ENCODE assay signal across 19 mouse cellular contexts in genomic region chr15:100715399-100715993, GRCm38 (mm10).
"Had no signal": no experiment of that assay in that cellular context is flagged by ENCODE, and none has a peak within 500 bp of the region (broad histone marks: within the 10 kb centered on the region; RNA-seq: fewer than 3 reads in every experiment).

No protein-coding gene starts in this region.

- ATAC-seq: intestine, embryonic 15.5 days; liver, embryonic 12.5 days; midbrain, embryonic 15.5 days had no signal

- H3K9me3 ChIP-seq: intestine, embryonic 15.5 days; limb, embryonic 10.5 days; limb, embryonic 13.5 days; liver, embryonic 12.5 days; liver, embryonic 15.5 days; lung, embryonic 15.5 days; midbrain, embryonic 15.5 days; neural tube, embryonic 13.5 days had no signal

- H3K4me1 ChIP-seq: intestine, embryonic 15.5 days; limb, embryonic 13.5 days; liver, embryonic 12.5 days; liver, embryonic 15.5 days; lung, embryonic 15.5 days; midbrain, embryonic 15.5 days; neural tube, embryonic 13.5 days had no signal

- H3K27me3 ChIP-seq: intestine, embryonic 15.5 days; limb, embryonic 13.5 days; liver, embryonic 15.5 days; lung, embryonic 15.5 days; midbrain, embryonic 15.5 days; neural tube, embryonic 13.5 days had no signal

- H3K4me3 ChIP-seq: intestine, embryonic 15.5 days; layer of hippocampus, adult 2 months; limb, embryonic 10.5 days; limb, embryonic 13.5 days; liver, embryonic 12.5 days; liver, embryonic 15.5 days; lung, embryonic 15.5 days; megakaryocyte, embryonic 14.5 days; midbrain, embryonic 15.5 days; neural tube, embryonic 13.5 days had no signal

- DNase-seq: layer of hippocampus, adult 9-11 months; liver; lung, adult 18-20 months; lung, postnatal 10 days; lung, postnatal 36 days; thymus, adult 2 months; thymus, postnatal 14 days; thymus, postnatal 4 days had no signal

- H3K4me2 ChIP-seq: intestine, embryonic 15.5 days; limb, embryonic 13.5 days; liver, embryonic 12.5 days; liver, embryonic 15.5 days; lung, embryonic 15.5 days; midbrain, embryonic 11.5 days; midbrain, embryonic 15.5 days; neural tube, embryonic 13.5 days had no signal

- H3K27ac ChIP-seq: intestine, embryonic 15.5 days; layer of hippocampus, adult 2 months; limb, embryonic 10.5 days; limb, embryonic 13.5 days; liver, embryonic 12.5 days; liver, embryonic 15.5 days; lung, embryonic 15.5 days; midbrain, embryonic 15.5 days; neural tube, embryonic 13.5 days had no signal

- H3K9ac ChIP-seq: intestine, embryonic 15.5 days; limb, embryonic 13.5 days; liver, embryonic 12.5 days; liver, embryonic 15.5 days; lung, embryonic 15.5 days; midbrain, embryonic 15.5 days; neural tube, embryonic 13.5 days had no signal

- H3K36me3 ChIP-seq: limb, embryonic 10.5 days; limb, embryonic 13.5 days; liver, embryonic 12.5 days; liver, embryonic 15.5 days; lung, embryonic 15.5 days; midbrain, embryonic 15.5 days; neural tube, embryonic 13.5 days had no signal
